ENCODE assay signal across 9 mouse cellular contexts in genomic region chr11:84797627-84798353, GRCm38 (mm10). TPM values are rescaled to one million over a fixed set of nuclear protein-coding genes. Genes with fewer than 3 reads are reported as not detected.
DNase-seq lines count a peak whose midpoint lies in the region; ATAC-seq and TF ChIP-seq lines count a peak whose summit lies in the region.
"Had no signal": no experiment of that assay in that cellular context is flagged by ENCODE, and none has a peak within 500 bp of the region (broad histone marks: within the 10 kb centered on the region; RNA-seq: fewer than 3 reads in every experiment).

No protein-coding gene starts in this region.

- no peak for TF ChIP-seq EP300 in heart, postnatal 0 days (IDR thresholded peaks at IDR 0.05; ENCODE audit: low read depth)

- TF ChIP-seq CTCF in E14TG2a.4 (conservative IDR thresholded peaks at IDR 0.05; ENCODE audit: low read length): peak; percentile 91
- peak; percentile 84 for TF ChIP-seq CTCF in heart, postnatal 0 days (IDR thresholded peaks at IDR 0.05; ENCODE audit: low read depth)

- H3K36me3 ChIP-seq in E14TG2a.4 (ENCODE audit: insufficient read depth, low read length): no peaks in the 10 kb centered on the region
- no peaks in the 10 kb centered on the region for H3K36me3 ChIP-seq in heart, postnatal 0 days (replicated peaks; ENCODE audit: control insufficient read depth, insufficient read depth, low read length)
- H3K36me3 ChIP-seq: limb, embryonic 13.5 days had no signal

- peaks cover 24% of the 10 kb centered on the region; the same call in 1 of the 2 replicates for H3K27me3 ChIP-seq in E14TG2a.4 (ENCODE audit: insufficient read depth, low read length)
- H3K27me3 ChIP-seq in heart, postnatal 0 days (ENCODE audit: control insufficient read depth, insufficient read depth, low read length): 0 out of 2 replicates have a peak, but pooled peaks cover 3% of the 10 kb centered on the region

- H3K9me3 ChIP-seq in E14TG2a.4 (ENCODE audit: low read length): no peaks in the 10 kb centered on the region
- H3K9me3 ChIP-seq in heart, postnatal 0 days (replicated peaks; ENCODE audit: control insufficient read depth, low read length): no peaks in the 10 kb centered on the region
- H3K9me3 ChIP-seq: limb, embryonic 13.5 days had no signal

- ATAC-seq in heart, postnatal 0 days (ENCODE audit: insufficient read depth, low read depth): 0 out of 2 replicates have a peak, but pooled peaks have one; percentile 30
- ATAC-seq in inflammation-experienced regulatory T-cells, adult 6 months: no peak

- no peak overlapping the region for H3K4me2 ChIP-seq in heart, postnatal 0 days (ENCODE audit: low read depth, low read length)
- H3K4me2 ChIP-seq: limb, embryonic 13.5 days had no signal

- H3K27ac ChIP-seq in heart, postnatal 0 days (ENCODE audit: low read depth): no peak overlapping the region
- H3K27ac ChIP-seq: limb, embryonic 13.5 days had no signal

- peaks cover 9% of the 10 kb centered on the region for H3K4me1 ChIP-seq in E14TG2a.4 (replicated peaks; ENCODE audit: low read depth, low read length)
- no peaks in the 10 kb centered on the region for H3K4me1 ChIP-seq in heart, postnatal 0 days (ENCODE audit: control insufficient read depth, insufficient read depth)
- H3K4me1 ChIP-seq: limb, embryonic 13.5 days had no signal

- H3K4me3 ChIP-seq in E14TG2a.4 (replicated peaks; ENCODE audit: low read length): no peak overlapping the region
- no peak overlapping the region for H3K4me3 ChIP-seq in heart, postnatal 0 days (ENCODE audit: low read depth, low read length)
- H3K4me3 ChIP-seq: limb, embryonic 13.5 days had no signal

- 20% methylated on average over 21 of the region's 21 CpGs for WGBS in heart, postnatal 0 days
- WGBS in large intestine, adult 2 months: 18% methylated on average over 21 of the region's 21 CpGs

- H3K9ac ChIP-seq in heart, postnatal 0 days (replicated peaks; ENCODE audit: low read depth, low read length): no peak overlapping the region
- H3K9ac ChIP-seq: limb, embryonic 13.5 days had no signal

- peak; percentile 86 for DNase-seq in ZHBTc4 (ENCODE audit: low read depth, low spot score)
- peak; percentile 93 for DNase-seq in embryo, embryonic 10 days (ENCODE audit: low spot score)
- peak; percentile 66 for DNase-seq in heart, postnatal 0 days (ENCODE audit: low spot score)
- peak; percentile 28 for DNase-seq in large intestine, adult 2 months (ENCODE audit: low read depth, low spot score)
- peak; percentile 78 for DNase-seq in lung, postnatal 14 days
- DNase-seq in right cerebral cortex, postnatal 14 days: peak; percentile 77

RNA-seq across cellular contexts. Expression of gene Mrm1, which starts 21.5 kb away (rescaled TPM):
- total RNA-seq in heart, postnatal 0 days (2014; rRNA removed; ENCODE audit: low replicate concordance): 13.9 and 33.7 TPM in 2 replicates
- polyA plus RNA-seq in heart, postnatal 0 days (2015; fragmentation: Nextera tagmentation; extraction: Ambion mirVana): 21.5 and 21.9 TPM in 2 replicates
- polyA plus RNA-seq in large intestine, adult 2 months (2012; rRNA removed): 16.2 and 22.0 TPM in 2 replicates
- polyA plus RNA-seq in inflammation-experienced regulatory T-cells, adult 6 months (2017; shearing (Covaris generic)): 10 to 100 TPM in 2 of 3 experiments, 1 to 10 TPM in 1; 5.1 to 11.7 (median 10.2) TPM

RNA-seq across cellular contexts. Expression of gene Dhrs11, which starts 31.0 kb away (rescaled TPM):
- total RNA-seq in heart, postnatal 0 days (2014; rRNA removed; ENCODE audit: low replicate concordance): 148 and 166 TPM in 2 replicates
- polyA plus RNA-seq in heart, postnatal 0 days (2015; fragmentation: Nextera tagmentation; extraction: Ambion mirVana): 110 TPM in 2 replicates
- polyA plus RNA-seq in large intestine, adult 2 months (2012; rRNA removed): 401 and 620 TPM in 2 replicates
- 10 to 100 TPM in 1 of 3 experiments, 1 to 10 TPM in 2; 7.9 to 10.9 (median 9.0) TPM for polyA plus RNA-seq in inflammation-experienced regulatory T-cells, adult 6 months (2017; shearing (Covaris generic))

Comparison
In these comparisons a context has a peak if more than half of its experiments do, and no peak if none do; other contexts are left out.
1. DNase-seq: peak in every context shown above with its lines; median percentile 93 in embryo, embryonic 10 days; 86 in ZHBTc4; 78 in lung, postnatal 14 days; 77 in right cerebral cortex, postnatal 14 days; 66 in heart, postnatal 0 days; 28 in large intestine, adult 2 months.